Mouse (Mus musculus): ENCODE results near the gene Spaca7.

- TF ChIP-seq POLR2A (IDR thresholded peaks at IDR 0.05; ENCODE audit: borderline replicate concordance, control insufficient read depth, low read depth, low read length) = no peak
- no peak for TF ChIP-seq CTCF (IDR thresholded peaks at IDR 0.05; ENCODE audit: control insufficient read depth, insufficient read depth, low read length)
Measured at GRCm38 (mm10) chr8:12524279-12524678, 48.5 kb upstream of the Spaca7 start.

Measured in bone marrow, adult 2 months (tissue).